Mouse (Mus musculus) forebrain, embryonic 14.5 days (tissue): ENCODE data around the gene Ddb1. TPM values are rescaled to one million over a fixed set of nuclear protein-coding genes. Genes with fewer than 3 reads are reported as not detected.

Source experiments
- polyA plus RNA-seq: library from polyadenylated mRNA; unstranded; fragments of >200 nt; fragmentation: Nextera tagmentation; extraction: Ambion mirVana; gene quantifications from 2 replicates; pipeline ENCODE4 v1.2.1, GENCODE M21; 2014

Ddb1 gene
- polyA plus RNA-seq, 1 experiment from 2014 or later: 296 TPM

Other genes with a start within 250 kb of the Ddb1 start
- gene Syt7, start 216.2 kb upstream of the Ddb1 start, polyA plus RNA-seq: 5.8 and 6.1 TPM in 2 replicates
- gene Lrrc10b, start 147.9 kb upstream of the Ddb1 start, polyA plus RNA-seq: 0.49 and 0.76 TPM in 2 replicates
- 2.5 and 2.6 TPM in 2 replicates for gene Ppp1r32, start 122.4 kb upstream of the Ddb1 start, polyA plus RNA-seq
- gene Cpsf7, start 80.1 kb upstream of the Ddb1 start, polyA plus RNA-seq: 53.9 and 61.1 TPM in 2 replicates
- gene Sdhaf2, start 79.2 kb upstream of the Ddb1 start, polyA plus RNA-seq: 69.2 and 70.4 TPM in 2 replicates
- gene Tmem216, start 49.1 kb upstream of the Ddb1 start, polyA plus RNA-seq: 54.5 and 70.1 TPM in 2 replicates
- gene Cyb561a3, start 28.2 kb upstream of the Ddb1 start, polyA plus RNA-seq: 21.9 and 22.3 TPM in 2 replicates
- gene Tmem138, start 28.0 kb upstream of the Ddb1 start, polyA plus RNA-seq: 42.4 and 49.9 TPM in 2 replicates
- 25.4 and 25.7 TPM in 2 replicates for gene Tkfc, start 327 bp downstream of the Ddb1 start, polyA plus RNA-seq
- 0.19 and 0.26 TPM in 2 replicates for gene Vwce, start 28.9 kb downstream of the Ddb1 start, polyA plus RNA-seq
- not detected in 2 replicates for gene Pga5, start 72.7 kb downstream of the Ddb1 start, polyA plus RNA-seq
- 31.9 and 36.4 TPM in 2 replicates for gene Vps37c, start 83.4 kb downstream of the Ddb1 start, polyA plus RNA-seq
- gene Cd5, start 133.7 kb downstream of the Ddb1 start, polyA plus RNA-seq: 0.29 TPM in 1 of 2 replicates, not detected in the other
- gene Cd6, start 224.7 kb downstream of the Ddb1 start, polyA plus RNA-seq: not detected in 2 replicates
- 0.34 and 0.49 TPM in 2 replicates for gene Slc15a3, start 234.4 kb downstream of the Ddb1 start, polyA plus RNA-seq